Mouse (Mus musculus) CH12.LX (cell line): Measurements from ENCODE around the gene Spag6. TPM values are rescaled to one million over a fixed set of nuclear protein-coding genes. Genes with fewer than 3 reads are reported as not detected.

Experiments
- DNase-seq: peaks from one replicate; pipeline ENCODE4 v3.0.0-alpha.2; 2013; ENCODE audit errors: extremely low read depth
- H3K27ac ChIP-seq: 2 replicates; pipeline ENCODE4 v1.5.1; 2012; ENCODE audit warnings: low read depth, mild to moderate bottlenecking, control low read depth, moderate library complexity; ENCODE audit not compliant: insufficient read depth
- H3K27me3 ChIP-seq: replicated peaks from 2 replicates; pipeline ENCODE3; 2012; ENCODE audit warnings: inconsistent platforms
- H3K36me3 ChIP-seq, 2 experiments: replicated peaks in 1 of 2; 2 replicates each; pipeline versions ENCODE3 to v1.6.1; 2012; ENCODE audit warnings: inconsistent platforms in 1 of 2, low read length in 1 of 2, mild to moderate bottlenecking in 1 of 2, mixed read lengths in 1 of 2, moderate library complexity in 1 of 2; ENCODE audit not compliant: control insufficient read depth in 1 of 2, insufficient read depth in 1 of 2
- H3K4me1 ChIP-seq, 2 experiments: 2 replicates each; pipeline ENCODE4 v1.6.1; 2012; ENCODE audit warnings: inconsistent platforms in 1 of 2, moderate library complexity in 1 of 2; ENCODE audit not compliant: insufficient read depth in 2 of 2, control insufficient read depth in 1 of 2
- H3K4me2 ChIP-seq: 2 replicates; pipeline ENCODE4 v1.6.1; 2012; ENCODE audit warnings: low read depth, mild to moderate bottlenecking, control low read depth; ENCODE audit not compliant: poor library complexity, insufficient read depth, severe bottlenecking
- H3K4me3 ChIP-seq, 3 experiments: fragments of 150-350 bp in 1 of 3; sonication (generic) in 1 of 3; replicated peaks in 1 of 3; 2 replicates each; pipeline versions ENCODE3 to v1.5.1; 2011 to 2012; ENCODE audit warnings: low read depth in 2 of 3, low read length in 2 of 3, mild to moderate bottlenecking in 2 of 3, moderate library complexity in 2 of 3, control low read depth in 1 of 3, improper control_type of control experiment in 1 of 3, inconsistent platforms in 1 of 3, mixed read lengths in 1 of 3; ENCODE audit not compliant: poor library complexity in 1 of 3
- H3K79me2 ChIP-seq: replicated peaks from 2 replicates; pipeline ENCODE4 v1.6.1; 2012; ENCODE audit warnings: mild to moderate bottlenecking, moderate library complexity; ENCODE audit not compliant: control insufficient read depth, poor library complexity, insufficient read depth, severe bottlenecking; ENCODE audit errors: extremely low read depth
- H3K9ac ChIP-seq: 2 replicates; pipeline ENCODE4 v1.6.1; 2012; ENCODE audit warnings: low read depth, mild to moderate bottlenecking, control low read depth, moderate library complexity; ENCODE audit not compliant: insufficient read depth
- H3K9me3 ChIP-seq: replicated peaks from 2 replicates; pipeline ENCODE3; 2012; ENCODE audit warnings: low read length, inconsistent platforms, mixed read lengths
- BHLHE40 ChIP-seq: IDR thresholded peaks from 2 replicates; pipeline ENCODE4 v1.6.1; 2011; ENCODE audit warnings: mild to moderate bottlenecking, low read depth, low read length, improper control_type of control experiment
- EP300 ChIP-seq: IDR thresholded peaks from 2 replicates; pipeline ENCODE4 v1.6.1; 2011; ENCODE audit warnings: low read length, improper control_type of control experiment
- ETS1 ChIP-seq: conservative IDR thresholded peaks from 2 replicates; pipeline ENCODE4 v1.6.1; 2012; ENCODE audit warnings: low read depth, mild to moderate bottlenecking, inconsistent platforms, low read length, improper control_type of control experiment, moderate library complexity
- GABPA ChIP-seq: IDR thresholded peaks from 2 replicates; pipeline ENCODE4 v1.6.1; 2012; ENCODE audit warnings: low read depth, low read length, improper control_type of control experiment, inconsistent platforms; ENCODE audit not compliant: insufficient replicate concordance
- HCFC1 ChIP-seq: IDR thresholded peaks from 2 replicates; pipeline ENCODE4 v1.6.1; 2012; ENCODE audit warnings: low read depth, mild to moderate bottlenecking, inconsistent platforms, low read length, improper control_type of control experiment
- IRF4 ChIP-seq: IDR thresholded peaks from 2 replicates; pipeline ENCODE4 v1.6.1; 2014; ENCODE audit warnings: low read depth, mild to moderate bottlenecking, inconsistent platforms, low read length, improper control_type of control experiment
- KAT2A ChIP-seq: IDR thresholded peaks from 2 replicates; pipeline ENCODE4 v1.6.1; 2012; ENCODE audit warnings: low read length, improper control_type of control experiment, inconsistent platforms; ENCODE audit not compliant: insufficient replicate concordance
- MAX ChIP-seq: IDR thresholded peaks from 2 replicates; pipeline ENCODE4 v1.6.1; 2011; ENCODE audit warnings: low read length, improper control_type of control experiment
- MAZ ChIP-seq: IDR thresholded peaks from 2 replicates; pipeline ENCODE4 v1.6.1; 2012; ENCODE audit warnings: low read depth, mild to moderate bottlenecking, inconsistent platforms, low read length, improper control_type of control experiment, moderate library complexity
- MYC ChIP-seq: IDR thresholded peaks from 2 replicates; pipeline ENCODE4 v1.6.1; 2011; ENCODE audit warnings: low read depth, mild to moderate bottlenecking, improper control_type of control experiment, low read length
- NELFE ChIP-seq: IDR thresholded peaks from 2 replicates; pipeline ENCODE4 v1.6.1; 2011; ENCODE audit warnings: low read depth, low read length, improper control_type of control experiment
- NRF1 ChIP-seq: IDR thresholded peaks from 2 replicates; pipeline ENCODE4 v1.6.1; 2014; ENCODE audit warnings: low read depth, mild to moderate bottlenecking, inconsistent platforms, low read length, improper control_type of control experiment, moderate library complexity
- PAX5 ChIP-seq: IDR thresholded peaks from 2 replicates; pipeline ENCODE4 v1.6.1; 2012; ENCODE audit warnings: low read length, inconsistent platforms, mixed read lengths
- POLR2A ChIP-seq: IDR thresholded peaks from 2 replicates; pipeline ENCODE4 v1.6.1; 2011; ENCODE audit warnings: low read depth, mild to moderate bottlenecking, improper control_type of control experiment, low read length
- POLR2AphosphoS2 ChIP-seq: IDR thresholded peaks from 2 replicates; pipeline ENCODE4 v1.6.1; 2011; ENCODE audit warnings: low read depth, low read length, improper control_type of control experiment
- RCOR1 ChIP-seq: conservative IDR thresholded peaks from 2 replicates; pipeline ENCODE4 v1.6.1; 2012; ENCODE audit warnings: low read depth, mild to moderate bottlenecking, inconsistent platforms, low read length, improper control_type of control experiment
- SIN3A ChIP-seq: IDR thresholded peaks from 2 replicates; pipeline ENCODE4 v1.6.1; 2012; ENCODE audit warnings: low read length, improper control_type of control experiment, inconsistent platforms
- SMC3 ChIP-seq: IDR thresholded peaks from 2 replicates; pipeline ENCODE4 v1.6.1; 2011; ENCODE audit warnings: low read depth, low read length, improper control_type of control experiment
- TBP ChIP-seq: conservative IDR thresholded peaks from 2 replicates; pipeline ENCODE4 v1.6.1; 2011; ENCODE audit warnings: low read depth, low read length, improper control_type of control experiment
- TCF12 ChIP-seq: IDR thresholded peaks from 2 replicates; pipeline ENCODE4 v1.6.1; 2014; ENCODE audit warnings: low read depth, mild to moderate bottlenecking, inconsistent platforms, low read length, improper control_type of control experiment
- ZNF384 ChIP-seq: IDR thresholded peaks from 2 replicates; pipeline ENCODE4 v1.6.1; 2012; ENCODE audit warnings: low read depth, low read length, improper control_type of control experiment, inconsistent platforms
- dilution Hi-C: fragments of 300-500 bp; cut with MboI; formaldehyde crosslinking; loops from 2 replicates; pipeline ENCODE4 v1.14.3; 2020; ENCODE audit warnings: low sequenced_read_pairs; ENCODE audit not compliant: extremely low pct_unique_long_range_greater_than_20kb, extremely low pct_ligation_motif_present
- in situ Hi-C: fragments of 300-500 bp; cut with MboI; formaldehyde crosslinking; loops from 3 replicates; pipeline ENCODE4 v1.14.3; 2019; ENCODE audit warnings: low sequenced_read_pairs, low pct_ligation_motif_present, low pct_unique_long_range_greater_than_20kb, mixed read lengths
- polyA plus RNA-seq: library from polyadenylated mRNA; unstranded; fragments of >175 nt; gene quantifications from 2 replicates; pipeline ENCODE4 v1.2.1, GENCODE M21; 2012; ENCODE audit warnings: low read depth; ENCODE audit not compliant: insufficient read length
- total RNA-seq, 2 experiments: library from RNA; depleted of rRNA; stranded (reverse); fragments of 300-350 nt in 1 of 2; fragments of >200 nt in 1 of 2; gene quantifications; 2 replicates each; pipeline ENCODE4 v1.2.3; 2012 to 2014

Gene Spag6
- total and polyA plus RNA-seq, 3 experiments, result 0.34 TPM; not detected in 2

DNA sequence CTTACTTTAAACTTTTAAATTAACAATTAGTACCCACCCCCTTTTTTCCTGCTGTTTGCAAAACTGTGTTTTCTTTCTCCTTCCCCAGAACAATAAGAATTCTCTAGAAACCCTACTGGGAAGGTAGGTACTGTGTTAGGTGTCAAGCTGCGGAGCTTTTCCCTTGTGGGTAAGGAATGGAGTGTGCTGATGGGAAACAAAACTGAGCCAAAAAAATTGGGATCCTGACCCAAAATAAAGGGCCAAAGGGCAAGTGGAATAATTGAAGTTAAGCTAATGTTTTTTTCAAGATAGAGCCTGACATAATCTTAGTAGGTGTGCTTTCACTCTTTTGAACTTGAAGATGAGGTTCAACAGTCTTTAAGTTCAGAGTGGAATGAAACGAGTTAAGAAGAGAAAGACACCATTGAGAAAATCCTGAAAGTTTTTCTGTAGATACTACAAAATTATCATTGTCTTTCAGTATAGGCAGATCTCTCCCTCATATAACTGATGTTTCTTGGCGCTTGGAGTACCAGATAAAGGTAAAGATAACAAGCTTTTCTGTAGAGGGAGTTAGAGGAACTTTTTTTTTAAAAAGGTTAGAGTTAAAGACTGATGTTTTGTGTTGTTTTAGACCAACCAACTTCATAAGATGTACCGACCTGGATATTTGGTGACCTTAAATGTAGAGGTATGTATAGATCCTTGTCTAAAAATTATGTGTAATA, 19.5 kb upstream of the Spag6 start:
- Histone ChIP-seq H3K27ac (no peak overlapping the region), H3K9ac (peak overlapping the region; percentile 77), H3K27me3 (peaks cover 21% of the 10 kb centered on the region), H3K4me2 (peak overlapping the region; percentile 67), H3K4me3 (no peak overlapping the region), H3K4me1 (peaks cover 0 to 21% of the 10 kb centered on the region in 2 experiments; a peak in 2 of 4 replicates), H3K9me3 (no peaks in the 10 kb centered on the region), H3K79me2 (peaks cover 10% of the 10 kb centered on the region), H3K36me3 (peaks cover 0 to 5% of the 10 kb centered on the region in 2 experiments)
- DNase-seq, result no peak
- TF ChIP-seq ZNF384, result no peak
- in situ Hi-C loops, result no loop called here
- dilution Hi-C loops, result no loop called here

GRCm38 (mm10) chr2:18675681-18676456, 18.0 kb upstream of the Spag6 start:
- dilution Hi-C loops (no loop called here), in situ Hi-C loops (loop anchor here (25.0 kb wide), 2 partner anchors 289 to 639 kb away; partner anchors contain the start of genes A930004D18Rik, Dnajc1 and Skida1)
- Histone ChIP-seq H3K36me3 (peaks cover 0 to 5% of the 10 kb centered on the region in 2 experiments), H3K9me3 (no peaks in the 10 kb centered on the region), H3K4me3 (peak overlapping the region; percentile 3 to 59 (median 50)), H3K27me3 (peaks cover 18% of the 10 kb centered on the region), H3K4me1 (peaks cover 0 to 27% of the 10 kb centered on the region in 2 experiments; a peak in 2 of 4 replicates)
- no peak for DNase-seq
- TF ChIP-seq MAZ, result no peak
- peak; percentile 51; the same call in 1 of the 2 replicates for TF ChIP-seq SIN3A
- no peak for TF ChIP-seq NELFE
- TF ChIP-seq POLR2AphosphoS2, result no peak
- TF ChIP-seq, all 38 proteins: peak for 1
- Histone ChIP-seq H3K9ac (peak overlapping the region; percentile 99), H3K79me2 (peaks cover 23% of the 10 kb centered on the region), H3K4me2 (peak overlapping the region; percentile 45), H3K27ac (peak overlapping the region; percentile 55)

GRCm38 (mm10) chr2:18676457-18676935, 17.3 kb upstream of the Spag6 start:
- Histone ChIP-seq H3K27me3 (peaks cover 15% of the 10 kb centered on the region), H3K36me3 (peaks cover 0 to 8% of the 10 kb centered on the region in 2 experiments), H3K4me3 (peak overlapping the region in 2 of 3 experiments; percentile 50 to 59), H3K79me2 (peaks cover 23% of the 10 kb centered on the region), H3K4me2 (peak overlapping the region; percentile 45), H3K9me3 (no peaks in the 10 kb centered on the region), H3K27ac (peak overlapping the region; percentile 55; the same call in 1 of the 2 replicates), H3K4me1 (peaks cover 0 to 27% of the 10 kb centered on the region in 2 experiments; a peak in 2 of 4 replicates), H3K9ac (peak overlapping the region; percentile 99)
- dilution Hi-C loops, result no loop called here
- DNase-seq, result peak; percentile 72
- in situ Hi-C loops, result loop anchor here (25.0 kb wide), 2 partner anchors 289 to 639 kb away; partner anchors contain the start of genes A930004D18Rik, Dnajc1 and Skida1
- TF ChIP-seq TBP (no peak), RCOR1 (no peak), HCFC1 (no peak), PAX5 (no peak), SIN3A (peak; percentile 14), MAX (no peak), POLR2AphosphoS2 (no peak), NRF1 (peak; percentile 40; the same call in 1 of the 2 replicates), MYC (no peak), EP300 (no peak), TCF12 (peak; percentile 52; the same call in 1 of the 2 replicates), IRF4 (no peak), POLR2A (no peak), BHLHE40 (peak; percentile 43; the same call in 1 of the 2 replicates), MAZ (no peak), ETS1 (no peak), GABPA (no peak), ZNF384 (no peak), NELFE (no peak), SMC3 (no peak), KAT2A (no peak)
